Mouse (Mus musculus) heart, postnatal 25 days (tissue): ENCODE data around the gene Glod4. TPM values are rescaled to one million over a fixed set of nuclear protein-coding genes. Genes with fewer than 3 reads are reported as not detected.

Experiments
- DNase-seq: peaks from one replicate; pipeline ENCODE4 v3.0.0; 2022; ENCODE audit warnings: low spot score
- intact Hi-C: fragments of 180-260 bp; cut with DNase I; formaldehyde crosslinking; loops from one replicate; pipeline ENCODE4 v1.15.1; 2025
- total RNA-seq, 2 experiments: library from RNA; stranded (reverse); gene quantifications; 2 replicates each; pipeline ENCODE4 v1.2.3; 2021

Gene Glod4
- total RNA-seq, 2 experiments from 2014 or later, result 34.8 to 41.1 TPM

GRCm38 (mm10) chr11:76260208-76261050, 16.9 kb upstream of the Glod4 start:
- no peak for DNase-seq
- intact Hi-C loops, result loop anchor here (5.0 kb wide), 1 partner anchor 62 kb away; no protein-coding TSS in a partner anchor

DNA sequence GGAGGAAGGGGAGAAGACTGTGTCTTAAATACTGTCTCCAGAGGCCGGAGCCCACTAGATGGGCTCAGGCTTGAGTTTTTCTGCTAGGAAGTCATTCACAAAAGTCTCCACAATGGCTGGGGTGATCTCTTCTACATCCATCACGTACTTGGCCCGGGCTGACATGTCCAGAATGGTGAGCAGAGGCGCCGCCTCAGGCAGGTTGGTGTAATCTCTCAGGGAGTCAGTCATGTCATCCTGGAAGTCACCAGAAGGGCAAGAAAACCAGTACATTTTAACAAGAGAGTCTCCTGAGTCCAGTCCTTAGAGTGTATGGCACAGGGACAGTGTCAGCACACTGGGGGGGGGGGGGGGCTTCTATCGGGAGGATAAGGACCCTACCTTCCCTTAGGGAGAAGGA, 15.0 kb upstream of the Glod4 start:
- DNase-seq, result no peak
- intact Hi-C loops, result no loop called here

- no peak for DNase-seq
- intact Hi-C loops, result no loop called here
These were observed 13.9 kb upstream of the Glod4 start for GRCm38 (mm10) chr11:76257386-76257785.

GRCm38 (mm10) chr11:76256129-76256528, 12.6 kb upstream of the Glod4 start:
- DNase-seq, result no peak
- intact Hi-C loops, result no loop called here

DNA sequence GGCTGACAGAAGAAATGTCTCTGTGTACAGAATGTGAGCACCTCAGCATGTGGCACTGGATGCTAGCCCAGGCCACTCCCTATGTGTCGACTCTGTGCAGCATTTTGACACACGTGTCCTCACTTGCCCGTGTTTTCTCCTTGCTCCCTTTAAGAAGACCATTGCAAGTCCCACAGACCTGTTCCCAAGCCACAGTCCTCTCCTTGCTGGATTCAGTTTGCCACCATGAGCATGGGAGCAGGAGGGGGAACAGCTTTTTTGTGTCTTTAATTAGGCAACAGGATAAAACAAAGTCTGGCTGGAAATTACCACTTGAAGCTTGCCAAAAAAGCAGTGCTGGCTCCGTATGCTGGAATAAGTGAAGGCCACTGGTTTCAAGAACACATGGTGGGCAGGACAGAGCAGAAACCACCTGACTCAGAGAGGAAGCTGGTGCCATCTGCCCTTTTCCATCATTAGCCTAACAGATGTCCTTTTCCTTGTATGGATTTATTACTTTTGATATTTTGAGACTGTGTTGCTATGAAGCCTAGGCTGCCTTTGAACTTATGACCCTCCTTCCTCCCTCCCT, 12.0 kb upstream of the Glod4 start:
- DNase-seq, result no peak
- intact Hi-C loops, result no loop called here

DNA sequence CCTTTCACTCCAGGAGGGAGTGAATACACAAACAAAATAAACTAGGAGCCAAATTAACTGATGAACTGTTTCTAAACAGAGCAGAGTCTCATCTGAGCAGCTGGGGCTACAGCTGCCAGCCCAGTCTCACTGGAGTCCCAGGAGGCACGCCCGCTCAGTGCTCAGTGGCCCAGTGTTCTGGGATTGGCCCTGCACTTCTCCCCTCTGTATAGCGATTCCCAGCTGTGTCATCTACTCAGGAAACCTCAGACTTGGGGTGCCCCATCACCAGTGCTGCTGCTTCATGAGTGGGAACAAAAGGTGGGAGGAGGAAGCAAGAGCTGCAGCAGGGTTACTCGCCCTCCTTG, 10.4 kb upstream of the Glod4 start:
- intact Hi-C loops, result loop anchor here (1.0 to 5.0 kb wide), 2 partner anchors 152 to 203 kb away; partner anchors contain the start of gene Timm22
- DNase-seq, result no peak

DNA sequence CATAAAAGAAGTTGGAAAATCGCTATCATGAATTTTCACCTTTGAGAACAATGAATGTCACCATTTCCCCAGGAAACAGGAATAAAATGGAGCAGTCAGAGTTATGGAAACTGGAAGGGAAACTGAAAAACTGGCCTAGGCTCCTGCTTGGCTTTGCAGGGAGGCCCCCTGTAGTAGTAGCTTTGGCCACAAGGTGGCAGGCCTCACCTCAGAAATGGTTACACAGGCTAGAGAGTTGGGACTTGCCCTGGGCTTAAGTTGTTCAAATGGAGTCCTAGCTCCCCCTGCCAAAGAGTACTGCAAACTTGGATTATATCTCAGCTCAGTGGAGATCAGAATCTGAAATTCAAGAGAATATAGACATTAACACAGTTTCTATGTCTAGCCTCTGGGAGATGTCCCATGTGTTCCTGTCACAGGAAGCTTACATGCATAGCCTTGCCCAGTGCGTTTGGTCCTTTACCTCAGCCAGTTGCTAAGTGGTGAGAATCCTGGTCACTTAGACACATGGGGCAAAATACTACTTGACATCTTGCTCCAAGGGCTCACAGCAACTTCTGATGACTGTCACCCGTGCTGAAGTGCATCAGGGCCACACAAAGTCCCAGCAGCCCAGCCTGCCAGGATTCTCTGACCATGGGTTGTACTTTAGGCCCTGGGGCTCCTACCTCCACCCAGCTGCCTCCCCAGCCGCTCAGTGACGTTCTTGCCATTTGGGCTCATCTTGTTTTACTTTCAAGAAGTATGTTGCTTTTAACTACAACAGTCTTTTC, 9.8 kb upstream of the Glod4 start:
- peak; percentile 71 for DNase-seq
- intact Hi-C loops, result loop anchor here (1.0 to 5.0 kb wide), 2 partner anchors 153 to 204 kb away; partner anchors contain the start of gene Timm22

- intact Hi-C loops, result loop anchor here (5.0 kb wide), 1 partner anchor 205 kb away; no protein-coding TSS in a partner anchor
- DNase-seq, result no peak
These were observed 8.5 kb upstream of the Glod4 start for GRCm38 (mm10) chr11:76252036-76252435.

DNA sequence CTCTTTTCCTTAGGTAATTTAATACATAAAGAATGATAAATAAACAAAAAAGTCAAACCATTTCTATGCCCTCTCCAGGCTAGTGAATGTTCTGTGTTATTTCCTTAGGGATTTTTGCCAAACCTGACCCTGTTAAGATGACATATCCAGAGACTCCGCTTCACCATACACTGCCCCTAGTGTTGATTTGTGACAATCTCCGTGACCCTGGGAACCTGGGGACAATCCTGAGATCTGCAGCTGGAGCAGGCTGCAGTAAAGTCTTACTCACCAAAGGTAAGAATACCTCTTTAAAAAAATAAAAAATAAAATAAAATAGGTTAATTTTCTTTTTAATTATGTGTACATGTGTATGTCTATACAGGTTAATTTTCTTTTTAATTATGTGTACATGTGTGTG, 3.7 kb upstream of the Glod4 start:
- DNase-seq, result no peak
- intact Hi-C loops, result no loop called here

DNA sequence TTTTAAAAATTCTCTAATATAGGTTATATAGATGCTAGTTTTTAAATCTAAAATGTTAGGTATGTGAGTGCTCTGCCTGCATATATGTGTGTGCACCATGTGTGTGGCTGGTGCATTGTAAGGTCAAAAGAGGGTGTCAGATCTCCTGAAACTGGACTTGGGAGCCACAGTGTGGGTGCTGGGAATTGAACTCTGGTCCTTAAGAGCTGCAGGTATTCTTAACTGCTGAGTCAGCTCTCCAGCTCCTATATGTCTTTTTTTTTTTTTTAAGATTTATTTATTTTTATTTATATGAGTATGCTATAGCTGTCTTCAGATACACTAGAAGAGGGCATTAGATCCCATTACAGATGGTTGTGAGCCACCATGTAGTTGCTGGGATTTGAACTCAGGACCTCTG, 2.9 kb upstream of the Glod4 start:
- intact Hi-C loops, result no loop called here
- DNase-seq, result no peak

DNA sequence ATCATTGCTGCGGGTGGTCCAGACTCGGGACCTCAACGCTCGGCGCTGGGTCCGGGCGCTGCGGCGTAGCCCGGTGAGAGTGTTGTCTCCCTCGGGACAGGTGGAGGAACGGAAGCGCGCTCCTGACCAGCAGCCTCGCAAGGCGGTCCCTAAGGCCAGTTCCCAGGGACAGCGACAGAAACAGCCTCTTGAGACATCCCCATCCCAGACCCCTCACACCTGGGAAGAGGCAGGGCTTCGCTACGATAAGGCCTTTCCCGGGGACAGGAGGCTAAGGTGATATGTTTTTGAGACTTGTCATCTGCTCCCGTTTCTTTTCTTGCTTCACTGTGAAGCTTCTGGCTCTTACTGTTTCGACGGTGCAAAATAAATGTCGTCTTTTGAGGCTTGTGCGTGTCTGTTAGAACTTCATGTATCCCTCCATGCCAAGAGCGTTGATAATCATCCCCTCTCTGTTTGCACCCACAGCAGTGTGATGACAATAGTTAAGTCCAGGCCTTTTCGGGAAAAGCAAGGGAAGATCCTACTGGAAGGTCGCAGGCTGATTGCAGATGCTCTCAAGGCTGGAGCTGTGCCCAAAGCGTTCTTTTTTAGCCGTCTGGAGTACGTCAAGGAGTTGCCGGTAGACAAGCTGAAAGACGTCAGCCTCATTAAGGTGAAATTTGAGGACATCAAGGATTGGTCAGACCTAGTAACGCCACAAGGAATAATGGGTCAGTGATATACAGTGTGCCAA, 454 bp upstream of the Glod4 start:
- intact Hi-C loops, result no loop called here
- DNase-seq, result no peak

DNA sequence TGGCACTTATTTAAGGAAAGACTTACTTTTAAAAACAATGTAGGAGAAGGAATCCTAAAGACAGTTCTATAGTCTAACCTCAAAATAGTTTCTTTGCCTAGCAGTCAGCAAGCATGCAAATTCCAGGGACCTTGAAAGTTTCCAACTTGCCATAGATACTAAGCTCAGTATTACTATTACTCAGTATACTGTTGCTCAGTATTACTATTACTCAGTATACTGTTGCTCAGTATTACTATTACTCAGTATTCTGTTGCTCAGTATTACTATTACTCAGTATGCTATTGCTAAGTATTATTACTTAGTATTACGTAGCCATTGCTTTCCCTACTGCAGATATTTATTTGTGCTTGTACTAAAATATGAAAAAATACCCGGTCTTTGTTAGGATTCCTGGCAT, 3.8 kb downstream of the Glod4 start:
- DNase-seq, result no peak
- intact Hi-C loops, result no loop called here

GRCm38 (mm10) chr11:76236136-76236535, 7.4 kb downstream of the Glod4 start:
- intact Hi-C loops, result no loop called here
- DNase-seq, result no peak

GRCm38 (mm10) chr11:76225051-76225450, 18.5 kb downstream of the Glod4 start:
- no peak for DNase-seq

GRCm38 (mm10) chr11:76224631-76225030, 18.9 kb downstream of the Glod4 start:
- no peak for DNase-seq
- intact Hi-C loops, result no loop called here

More at GRCm38 (mm10) chr11:76225051-76225450, 18.5 kb downstream of the Glod4 start:
- intact Hi-C loops, result no loop called here

DNA sequence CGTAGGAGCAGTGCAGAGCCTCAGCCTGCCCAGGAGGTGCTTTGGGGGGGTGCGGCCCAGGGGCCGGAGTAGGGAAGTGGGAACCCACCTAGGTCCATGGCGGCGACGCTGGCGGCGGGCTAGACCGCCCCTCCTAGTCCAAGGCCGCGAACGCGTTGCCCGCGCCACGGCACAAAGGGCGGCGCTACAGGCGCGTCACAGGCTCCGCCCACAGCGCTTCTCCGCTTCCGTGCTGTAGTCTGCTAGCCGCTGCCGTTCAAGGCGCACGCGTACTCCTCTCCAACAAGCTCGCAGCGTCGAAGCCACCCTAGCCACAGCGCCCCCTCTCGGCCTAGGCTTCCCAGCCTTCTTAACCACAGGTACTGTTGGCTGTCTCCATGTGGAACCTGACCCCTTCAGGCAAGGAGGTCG, 26.1 kb downstream of the Glod4 start, which contains the start of the genes Dbil5 and Gemin4:
Gene Dbil5 (plus strand): TSS at position 219 of the 411 bp plus-strand sequence.
Gene Gemin4 (minus strand): TSS at position 275 of the 411 bp plus-strand sequence.
- DNase-seq, result peak; percentile 91
- intact Hi-C loops, result loop anchor here (2.0 kb wide), 2 partner anchors 15 to 37 kb away; no protein-coding TSS in a partner anchor

DNA sequence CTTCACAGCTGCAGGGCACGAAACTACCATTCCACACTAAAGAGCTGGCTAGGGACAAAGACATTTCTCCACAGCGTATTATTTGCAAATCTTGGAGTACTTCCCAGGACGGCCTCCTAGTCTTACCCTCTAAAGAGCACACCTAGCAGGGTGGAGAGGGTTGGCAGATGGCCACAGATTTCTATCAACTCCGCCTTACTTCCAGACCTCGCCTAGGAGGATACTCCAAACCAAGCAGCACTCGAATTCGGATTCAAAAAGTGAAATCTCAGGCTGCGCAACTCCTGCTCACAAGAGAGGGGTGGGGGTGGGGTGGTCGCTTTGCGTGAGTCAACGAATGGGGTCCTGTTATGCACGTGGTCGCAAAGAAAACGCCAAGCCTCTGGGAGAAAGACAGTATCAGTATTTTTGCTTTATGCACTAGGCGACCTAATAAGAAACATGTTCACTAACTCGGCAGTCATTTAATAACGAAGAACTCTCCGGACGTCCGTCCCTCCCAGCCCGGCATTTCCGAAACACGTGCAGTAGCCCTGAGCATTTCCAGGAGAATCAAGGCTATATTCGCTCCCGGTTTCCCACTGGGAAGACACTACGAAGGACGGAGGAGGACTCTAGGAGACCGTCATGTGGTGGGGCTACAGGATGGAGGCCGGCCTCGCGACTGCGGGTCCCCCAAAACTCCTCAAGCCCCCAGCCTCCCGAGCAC, 26.7 kb downstream of the Glod4 start:
- intact Hi-C loops, result loop anchor here (2.0 kb wide), 2 partner anchors 14 to 36 kb away; no protein-coding TSS in a partner anchor

DNA sequence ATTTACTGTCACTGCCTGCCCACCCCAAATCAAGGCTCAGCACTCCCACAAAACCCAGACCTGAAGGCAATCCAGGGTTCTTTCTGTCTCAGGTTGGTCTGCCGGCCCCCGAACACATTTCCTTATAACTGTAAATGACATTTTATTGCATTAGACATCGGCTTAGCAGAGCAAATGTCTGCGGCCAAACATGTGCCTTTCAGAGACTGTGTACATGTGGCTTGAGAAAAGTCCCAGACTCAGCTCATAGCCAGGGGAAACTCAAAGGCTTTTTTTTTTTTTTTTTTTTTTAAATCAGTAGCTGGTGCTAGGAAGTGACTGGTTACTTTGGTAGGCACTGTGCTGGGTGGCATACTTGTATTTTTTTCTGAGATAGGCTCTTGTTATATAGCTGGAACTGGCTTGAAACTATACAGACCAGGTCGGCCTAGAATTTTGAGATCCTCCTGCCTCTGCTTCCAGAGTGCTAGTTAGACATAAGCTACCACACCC, 27.4 kb downstream of the Glod4 start:
- intact Hi-C loops, result loop anchor here (2.0 kb wide), 2 partner anchors 13 to 35 kb away; no protein-coding TSS in a partner anchor
- DNase-seq, result no peak

More for the DNA sequence above, 26.7 kb downstream of the Glod4 start:
- DNase-seq, result no peak

DNA sequence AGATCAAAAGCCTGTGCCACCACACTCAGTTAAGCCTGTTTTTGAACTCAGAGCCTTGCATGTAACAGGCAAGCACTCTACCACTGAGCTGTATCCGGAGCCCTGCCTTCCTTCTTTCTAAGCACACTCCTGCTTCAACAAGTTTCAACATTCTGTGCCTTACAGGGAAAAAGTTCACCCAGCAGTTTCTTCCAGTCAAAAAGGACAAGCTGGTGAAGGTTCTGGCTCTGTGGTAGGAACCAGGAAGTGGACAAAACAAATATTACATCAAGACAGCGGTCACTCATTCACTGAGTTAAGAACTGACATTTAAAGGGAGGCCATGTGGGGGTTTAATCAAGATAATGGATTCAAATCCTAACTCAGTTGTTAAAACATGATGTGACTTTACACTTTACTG, 28.5 kb downstream of the Glod4 start:
- no peak for DNase-seq
- intact Hi-C loops, result no loop called here
